Mouse (Mus musculus) cerebellum, adult 11-12 months (tissue): ENCODE measurements around the gene Ado.
A peak's percentile ranks its signal among the peaks of the same experiment; 100 is the strongest.

Experiments
- DNase-seq: peaks from one replicate; pipeline ENCODE4 v3.0.0; 2022

The Ado gene

GRCm38 (mm10) chr10:67535972-67536371, 12.8 kb downstream of the Ado start:
- DNase-seq: peak; percentile 39

GRCm38 (mm10) chr10:67535256-67535655, 13.5 kb downstream of the Ado start, which contains the start of gene Egr2:
Egr2 (plus strand) TSS chr10:67535475.
- peak; percentile 22 for DNase-seq

DNA sequence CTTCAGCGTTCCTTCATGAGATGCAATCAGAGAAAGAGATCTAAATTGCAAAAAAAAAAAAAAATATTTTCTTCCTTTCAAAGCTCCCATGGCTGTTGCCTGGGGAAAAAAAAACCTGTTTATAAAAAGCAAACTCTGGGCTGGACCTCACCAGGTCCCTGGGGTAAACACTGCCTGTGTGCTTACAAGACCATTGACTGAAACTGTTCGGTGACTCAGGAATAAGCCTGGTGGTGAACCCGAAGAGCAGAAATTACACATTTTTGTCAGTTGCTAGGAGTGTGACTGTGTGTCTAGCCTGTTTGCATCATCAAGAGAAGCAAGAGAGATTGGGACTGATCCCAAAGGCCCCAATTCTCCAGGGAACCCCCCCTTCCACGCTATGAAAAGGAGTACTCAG, 19.0 kb downstream of the Ado start:
- no peak for DNase-seq

GRCm38 (mm10) chr10:67526435-67526834, 22.3 kb downstream of the Ado start:
- DNase-seq: no peak

DNA sequence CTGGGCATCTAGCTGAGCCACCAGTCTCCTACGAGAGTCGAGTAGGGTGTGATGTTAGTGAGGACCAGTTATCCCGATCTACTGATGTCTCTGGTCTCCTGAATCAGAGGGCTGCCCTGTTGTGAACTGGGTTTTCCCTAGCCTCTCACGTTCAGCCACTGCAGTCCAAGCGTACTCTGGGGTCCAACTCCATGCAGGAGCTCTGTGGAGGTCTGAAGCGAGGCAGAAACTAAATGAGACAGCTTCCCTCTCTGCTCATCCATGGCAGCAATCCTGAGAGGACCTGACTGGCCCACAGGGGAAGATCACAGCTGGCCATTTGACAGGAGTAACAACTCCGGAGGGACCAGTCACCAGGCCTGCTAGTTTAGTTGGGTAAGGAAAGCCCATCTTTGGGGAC, 24.1 kb downstream of the Ado start:
- DNase-seq: no peak

- no peak for DNase-seq
These were observed 24.6 kb downstream of the Ado start for GRCm38 (mm10) chr10:67524130-67524529.

GRCm38 (mm10) chr10:67518733-67519132, 30.0 kb downstream of the Ado start:
- no peak for DNase-seq

DNA sequence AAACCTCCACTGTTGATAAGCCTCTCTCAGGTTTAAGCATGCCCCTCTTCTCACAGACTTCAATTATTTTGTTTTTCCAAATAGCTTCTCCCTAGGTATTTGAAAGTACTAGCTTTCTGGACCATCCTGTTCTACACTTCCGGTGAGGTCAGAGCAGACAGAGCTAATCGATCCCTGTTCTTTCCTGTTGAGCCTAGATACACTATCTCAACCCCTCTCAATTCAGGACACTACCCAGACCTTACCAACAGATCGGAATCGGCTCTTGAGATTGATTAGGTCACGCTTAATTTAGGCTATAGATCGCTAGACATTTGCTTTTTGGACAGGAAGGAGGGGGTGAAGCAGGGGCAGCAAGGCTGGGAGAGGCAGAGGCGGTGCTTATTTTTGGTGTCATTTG, 35.9 kb downstream of the Ado start:
- DNase-seq: no peak

DNA sequence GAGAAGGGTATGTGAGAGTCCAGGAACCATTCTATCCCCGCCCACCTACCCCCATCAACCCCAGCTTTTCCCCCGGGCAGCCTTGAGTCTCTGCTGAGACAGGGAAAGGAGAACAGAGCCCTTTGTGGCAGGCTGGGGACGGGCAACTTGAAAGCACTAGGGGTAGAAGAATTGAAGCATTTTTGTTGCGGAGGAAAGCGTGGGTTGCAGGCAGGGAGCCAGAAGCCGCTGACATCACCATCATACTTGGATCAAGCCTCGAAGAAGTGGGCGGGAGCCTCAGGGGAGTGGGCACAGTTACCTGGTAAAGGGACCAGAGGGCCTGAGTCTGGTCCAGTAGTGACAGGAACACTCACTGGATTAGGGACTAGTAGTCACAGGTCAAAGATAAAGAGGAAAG, 36.5 kb downstream of the Ado start:
- no peak for DNase-seq

DNA sequence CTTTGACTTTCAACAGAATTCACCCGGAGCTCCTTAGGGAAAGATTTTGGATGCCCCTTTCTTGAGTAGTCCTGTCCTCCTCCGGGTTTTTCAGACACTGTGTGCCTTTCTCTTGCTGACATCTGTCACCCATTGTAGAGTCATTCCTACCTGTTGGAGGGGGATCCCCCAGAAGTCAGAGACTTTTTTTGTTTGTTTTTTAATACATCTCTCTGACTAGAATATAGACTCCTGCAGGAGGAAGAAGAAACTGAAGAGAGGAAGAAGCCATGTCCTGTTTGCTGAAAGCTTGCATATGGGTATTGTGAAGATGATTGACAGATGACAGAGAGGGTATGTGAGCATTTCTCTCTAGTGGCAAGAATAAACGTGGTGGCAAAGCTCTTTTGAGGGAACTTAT, 43.5 kb downstream of the Ado start:
- no peak for DNase-seq

GRCm38 (mm10) chr10:67504046-67504445, 44.7 kb downstream of the Ado start:
- no peak for DNase-seq

DNA sequence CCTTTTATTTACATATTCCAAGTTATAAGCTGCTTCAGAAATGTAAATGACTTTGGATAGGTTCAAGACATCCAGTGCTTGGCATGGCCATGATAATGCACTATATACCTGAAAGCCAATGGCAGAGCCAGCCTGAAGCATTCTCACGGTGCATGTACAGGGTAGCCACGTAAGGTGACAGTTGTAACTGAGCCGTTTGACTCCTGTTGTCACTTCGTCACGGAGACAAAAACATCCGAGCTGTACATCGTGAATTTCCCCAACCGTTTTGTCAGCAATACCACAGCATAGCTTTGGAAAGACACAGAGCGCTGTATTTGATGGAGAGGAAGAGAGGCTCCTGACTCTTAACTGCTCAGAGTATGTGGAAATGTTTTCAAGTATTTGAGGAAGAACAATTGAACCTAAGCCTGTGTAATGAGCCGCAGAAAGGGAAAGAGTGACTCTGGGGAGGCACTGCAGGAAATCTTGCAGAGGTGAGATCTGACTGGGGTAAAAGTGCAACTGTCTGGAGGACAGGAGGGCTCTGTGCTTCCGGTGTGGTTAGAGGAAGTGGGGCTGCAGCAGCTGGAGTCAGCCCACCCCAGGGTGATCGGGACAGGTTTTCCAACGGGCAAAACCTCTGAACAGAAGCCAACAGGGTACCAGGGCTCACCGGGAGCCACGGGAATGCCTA, 45.3 kb downstream of the Ado start:
- DNase-seq: no peak

- no peak for DNase-seq
These were observed 50.8 kb downstream of the Ado start for GRCm38 (mm10) chr10:67497951-67498350.

- DNase-seq: no peak
These were observed 51.4 kb downstream of the Ado start for GRCm38 (mm10) chr10:67497144-67497892.
